Mouse (Mus musculus) spleen, adult 2 months (tissue): ENCODE measurements around the gene Dmrt1.

ENCODE experiments used
- CTCF ChIP-seq: fragments of 200-500 bp; IDR thresholded peaks from 2 replicates; pipeline ENCODE4 v1.5.1; 2011; ENCODE audit warnings: mild to moderate bottlenecking, inconsistent platforms; ENCODE audit not compliant: insufficient read depth, insufficient read length, insufficient replicate concordance; ENCODE audit errors: extremely low read depth
- POLR2A ChIP-seq: fragments of 200-500 bp; IDR thresholded peaks from 2 replicates; pipeline ENCODE4 v1.6.1; 2011; ENCODE audit warnings: low read depth, low read length, inconsistent platforms

- TF ChIP-seq CTCF (no peak), POLR2A (no peak)
Measured at GRCm38 (mm10) chr19:25610411-25611111, 105.1 kb downstream of the Dmrt1 start.
